Comparison of ENCODE assay signal across 8 mouse cellular contexts in the genomic region with DNA sequence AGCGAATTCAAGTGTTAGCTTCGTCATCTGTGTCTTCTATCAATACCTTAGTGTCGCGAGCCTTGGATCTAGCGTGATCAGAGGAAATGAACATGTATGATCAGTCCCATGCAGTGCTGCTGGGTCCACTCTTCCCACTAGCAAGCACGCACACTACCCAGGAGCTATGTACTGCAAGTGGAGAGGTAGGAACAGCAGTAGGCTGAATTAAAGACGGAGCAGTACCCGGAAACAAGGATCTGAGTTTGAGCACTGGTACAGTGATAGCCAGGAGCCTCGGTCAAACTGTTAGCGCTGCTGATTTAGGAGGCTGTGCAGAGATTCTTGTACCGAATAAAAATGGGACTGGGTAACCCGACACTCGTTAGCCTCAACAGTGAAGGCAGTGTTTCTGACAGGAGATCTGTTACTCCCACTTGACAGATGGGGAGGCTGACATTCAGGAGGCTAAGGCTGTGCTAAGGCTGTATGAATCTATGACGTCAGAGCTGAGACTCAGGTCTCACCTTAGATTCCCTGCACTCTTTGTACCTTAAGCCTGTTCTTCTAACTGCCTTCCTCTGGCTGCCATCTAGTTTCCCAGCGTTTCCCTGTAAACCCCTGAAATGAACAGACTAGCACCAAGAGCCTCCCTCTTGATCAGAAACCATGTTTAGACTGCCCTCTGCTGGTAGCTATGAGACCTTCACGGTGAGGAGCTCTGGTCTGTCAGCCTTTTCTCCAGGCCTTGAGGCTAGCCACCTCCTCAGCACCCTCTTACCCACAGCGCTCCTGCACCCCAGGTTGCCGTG. TPM values are rescaled to one million over a fixed set of nuclear protein-coding genes. Genes with fewer than 3 reads are reported as not detected.
DNase-seq lines count a peak whose midpoint lies in the region; ATAC-seq and TF ChIP-seq lines count a peak whose summit lies in the region.

No protein-coding gene starts in this region.

- no peak overlapping the region for H3K4me3 ChIP-seq in forebrain, embryonic 14.5 days (ENCODE audit: low read depth, low read length)
- H3K4me3 ChIP-seq in liver, embryonic 16.5 days (ENCODE audit: low read depth, low read length), result no peak overlapping the region
- H3K4me3 ChIP-seq in neural tube, embryonic 15.5 days (replicated peaks), result no peak overlapping the region
- H3K4me3 ChIP-seq in thymus, adult 2 months (ENCODE audit: control insufficient read depth, insufficient read depth, low read length), result no peak overlapping the region

- H3K9me3 ChIP-seq in forebrain, embryonic 14.5 days (replicated peaks; ENCODE audit: control insufficient read depth, low read length), result no peaks in the 10 kb centered on the region
- H3K9me3 ChIP-seq in liver, embryonic 16.5 days (replicated peaks; ENCODE audit: control insufficient read depth, low read length), result no peaks in the 10 kb centered on the region
- no peaks in the 10 kb centered on the region for H3K9me3 ChIP-seq in neural tube, embryonic 15.5 days (replicated peaks)

- TF ChIP-seq CTCF in thymus, adult 2 months (IDR thresholded peaks at IDR 0.05; ENCODE audit: borderline replicate concordance, control insufficient read depth, extremely low read depth, insufficient read depth, low read length, poor library complexity), result peak; percentile 59; the same call in 1 of the 2 replicates

- no peak for TF ChIP-seq POLR2A in thymus, adult 2 months (IDR thresholded peaks at IDR 0.05; ENCODE audit: control insufficient read depth, extremely low read depth, insufficient read depth, low read length, poor library complexity)

- H3K4me2 ChIP-seq in forebrain, embryonic 14.5 days (ENCODE audit: low read length), result no peak overlapping the region
- no peak overlapping the region for H3K4me2 ChIP-seq in liver, embryonic 16.5 days (ENCODE audit: low read depth, low read length)
- H3K4me2 ChIP-seq in neural tube, embryonic 15.5 days, result no peak overlapping the region

- no peak overlapping the region; the same call in 1 of the 2 replicates for H3K9ac ChIP-seq in forebrain, embryonic 14.5 days (ENCODE audit: low read length)
- no peak overlapping the region for H3K9ac ChIP-seq in liver, embryonic 16.5 days (ENCODE audit: low read depth, low read length)
- no peak overlapping the region for H3K9ac ChIP-seq in neural tube, embryonic 15.5 days (replicated peaks)

- peak; percentile 90 for DNase-seq in MN1 (ENCODE audit: low spot score)
- DNase-seq in cerebellum, adult 11 months, result peak; percentile 60
- peak; percentile 93 for DNase-seq in forebrain, embryonic 14.5 days (ENCODE audit: low spot score)
- DNase-seq in heart, postnatal 36 days, result peak; percentile 66 to 68
- DNase-seq in layer of hippocampus, adult 11-12 months (ENCODE audit: low spot score), result peak; percentile 88
- DNase-seq in thymus, adult 2 months, result peak; percentile 63

- no peaks in the 10 kb centered on the region for H3K4me1 ChIP-seq in forebrain, embryonic 14.5 days (ENCODE audit: control insufficient read depth, insufficient read depth, low read length)
- peaks cover 13% of the 10 kb centered on the region for H3K4me1 ChIP-seq in liver, embryonic 16.5 days (ENCODE audit: control insufficient read depth, low read depth, low read length)
- no peaks in the 10 kb centered on the region for H3K4me1 ChIP-seq in neural tube, embryonic 15.5 days
- no peaks in the 10 kb centered on the region for H3K4me1 ChIP-seq in thymus, adult 2 months (replicated peaks; ENCODE audit: control insufficient read depth, insufficient read depth, low read length)

- intact Hi-C loops in heart, postnatal 36 days (cut with DNase I), result loop anchor here (1.0 to 5.0 kb wide), 3 partner anchors 34 to 232 kb away; no protein-coding TSS in a partner anchor

- ATAC-seq in forebrain, embryonic 14.5 days, result peak; percentile 86
- ATAC-seq in liver, embryonic 16.5 days (ENCODE audit: low read depth), result peak; percentile 51; the same call in 1 of the 2 replicates
- peak; percentile 87 for ATAC-seq in neural tube, embryonic 15.5 days (ENCODE audit: low FRiP score)

- 57% methylated on average over 18 of the region's 18 CpGs for WGBS in forebrain, embryonic 14.5 days
- WGBS in liver, embryonic 16.5 days (ENCODE audit: insufficient replicate concordance), result 65% methylated on average over 18 of the region's 18 CpGs
- WGBS in neural tube, embryonic 15.5 days, result 58% methylated on average over 18 of the region's 18 CpGs
- 76% methylated on average over 18 of the region's 18 CpGs for WGBS in thymus, adult 2 months

- H3K36me3 ChIP-seq in forebrain, embryonic 14.5 days (ENCODE audit: control insufficient read depth, insufficient read depth, low read length), result peaks cover 56% of the 10 kb centered on the region
- H3K36me3 ChIP-seq in liver, embryonic 16.5 days (ENCODE audit: control insufficient read depth, insufficient read depth), result peaks cover 4% of the 10 kb centered on the region
- H3K36me3 ChIP-seq in neural tube, embryonic 15.5 days, result peaks cover 44% of the 10 kb centered on the region
- peaks cover 10% of the 10 kb centered on the region for H3K36me3 ChIP-seq in thymus, adult 2 months (ENCODE audit: control insufficient read depth, insufficient read depth, low read length)

- H3K27ac ChIP-seq in forebrain, embryonic 14.5 days (ENCODE audit: low read depth, low read length), result no peak overlapping the region
- H3K27ac ChIP-seq in liver, embryonic 16.5 days (ENCODE audit: low read length), result no peak overlapping the region
- H3K27ac ChIP-seq in neural tube, embryonic 15.5 days (replicated peaks), result no peak overlapping the region
- no peak overlapping the region for H3K27ac ChIP-seq in thymus, adult 2 months (ENCODE audit: control insufficient read depth, insufficient read depth, low read length)

- H3K27me3 ChIP-seq in forebrain, embryonic 14.5 days (replicated peaks; ENCODE audit: control insufficient read depth, insufficient read depth, low read length), result no peaks in the 10 kb centered on the region
- no peaks in the 10 kb centered on the region for H3K27me3 ChIP-seq in liver, embryonic 16.5 days (ENCODE audit: control insufficient read depth, insufficient read depth, low read depth, low read length)
- no peaks in the 10 kb centered on the region for H3K27me3 ChIP-seq in neural tube, embryonic 15.5 days (replicated peaks)
- no peaks in the 10 kb centered on the region for H3K27me3 ChIP-seq in thymus, adult 2 months (ENCODE audit: control insufficient read depth, insufficient read depth, low read length)

RNA-seq across cellular contexts. Expression of a gene that starts 37.0 kb away (rescaled TPM):
- 2.4 TPM in 2 replicates for polyA plus RNA-seq in forebrain, embryonic 14.5 days (2014; fragmentation: Nextera tagmentation; extraction: Ambion mirVana)
- 10 to 100 TPM; 32.0 to 34.3 TPM for total RNA-seq in heart, postnatal 36 days (2021)
- polyA plus RNA-seq in liver, embryonic 16.5 days (2015; fragmentation: Nextera tagmentation; extraction: Ambion mirVana), result 0.12 and 0.33 TPM in 2 replicates
- polyA plus RNA-seq in neural tube, embryonic 15.5 days (2015; fragmentation: Nextera tagmentation; extraction: Ambion mirVana), result 3.0 and 4.1 TPM in 2 replicates
- polyA plus RNA-seq in thymus, adult 2 months (2012; rRNA removed), result 7.6 and 13.1 TPM in 2 replicates
